Mouse (Mus musculus) adrenal gland, postnatal 36 days (tissue): ENCODE measurements around the gene Mzf1. TPM values are rescaled to one million over a fixed set of nuclear protein-coding genes. Genes with fewer than 3 reads are reported as not detected.
A peak's percentile ranks its signal among the peaks of the same experiment; 100 is the strongest.
"Not testable (repeated sequence)": the region's sequence is repeated elsewhere in the genome, so short reads cannot be mapped to it uniquely, and the experiment has no call there.

Experiments used
- DNase-seq, 2 experiments: peaks; one replicate each; pipeline ENCODE4 v3.0.0; 2021; ENCODE audit warnings: mixed read lengths in 1 of 2
- long read RNA-seq, 2 experiments: library from polyadenylated mRNA; stranded (forward); transcript quantifications; one replicate each; pipeline ENCODE4 v2.0.0; 2021; ENCODE audit warnings: borderline sequencing depth in 2 of 2
- total RNA-seq, 2 experiments: library from RNA; stranded (reverse); gene quantifications; 2 replicates each; pipeline ENCODE4 v1.2.3; 2021

Mzf1 gene
- 1 to 10 TPM; 1.8 to 2.9 TPM for total RNA-seq
- long read RNA-seq, experiment 1, partial matches to known transcripts = 1 of 6 reads
- long read RNA-seq, experiment 1, other reads (novel, unspliced or antisense) = 1 of 6 reads
- long read RNA-seq, experiment 2, partial matches to known transcripts = 0 of 4 reads
- long read RNA-seq, experiment 2, other reads (novel, unspliced or antisense) = 1 of 4 reads

DNA sequence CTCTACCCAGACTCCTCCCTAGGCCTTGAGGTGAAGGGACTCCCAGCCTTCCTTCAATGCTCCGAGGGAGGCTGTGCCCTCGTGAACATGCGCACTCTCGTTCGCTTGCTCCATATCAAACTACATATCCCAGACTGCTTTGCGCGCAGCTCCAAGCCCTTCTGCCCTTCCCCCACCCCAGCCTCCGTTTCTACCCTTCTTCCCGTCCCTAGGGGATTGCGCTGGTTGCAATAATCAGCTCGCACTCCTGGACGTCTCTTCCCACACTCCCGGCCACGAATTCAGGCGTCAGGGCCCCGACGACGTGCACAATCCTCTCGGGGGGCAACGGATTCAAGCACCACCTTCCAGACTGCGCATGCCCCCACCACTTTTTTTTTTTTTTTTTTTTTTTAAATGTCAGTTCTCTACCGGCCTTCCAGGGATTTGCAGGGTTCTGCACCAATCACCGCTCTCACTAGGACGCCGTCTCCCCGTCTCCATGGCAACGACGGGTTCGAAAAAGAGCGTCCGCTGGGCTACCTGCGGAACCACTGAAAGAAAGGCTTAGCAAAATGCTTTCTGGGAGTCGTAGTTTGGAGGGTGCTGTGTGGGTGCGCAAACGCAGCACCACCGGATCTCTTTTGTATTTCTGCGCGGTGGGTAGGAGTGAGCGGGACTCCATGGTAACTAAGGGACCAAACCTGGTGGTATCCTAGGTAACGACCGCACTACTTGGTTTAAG, at the start of gene Mzf1:
Gene Mzf1, minus strand, starts transcription at position 478 of the 724 bp plus-strand sequence.
- peak; percentile 93 for DNase-seq

DNA sequence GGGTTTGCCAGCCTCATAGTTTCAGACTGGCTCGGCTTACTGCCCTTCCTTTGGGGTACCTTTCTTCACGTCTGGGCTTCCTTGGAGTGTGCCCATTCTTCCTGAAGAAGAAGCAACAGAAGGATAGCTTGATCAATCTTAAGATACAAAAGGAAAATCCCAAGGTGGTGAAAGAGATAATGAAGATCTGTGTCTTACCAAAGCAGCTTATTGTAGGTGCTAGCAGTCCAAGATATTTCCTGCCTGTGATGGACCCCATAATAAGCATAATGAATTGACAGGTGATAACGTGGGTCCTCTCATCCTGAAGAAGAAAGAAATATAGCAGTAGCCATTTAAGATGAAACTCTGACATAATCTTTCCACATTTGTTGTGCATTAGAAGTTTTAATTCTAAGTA, 40.5 kb upstream of the Mzf1 start, which contains the start of gene Vmn1r85:
Gene Vmn1r85, minus strand, starts transcription at position 101 of the 400 bp plus-strand sequence.
- no peak for DNase-seq

DNA sequence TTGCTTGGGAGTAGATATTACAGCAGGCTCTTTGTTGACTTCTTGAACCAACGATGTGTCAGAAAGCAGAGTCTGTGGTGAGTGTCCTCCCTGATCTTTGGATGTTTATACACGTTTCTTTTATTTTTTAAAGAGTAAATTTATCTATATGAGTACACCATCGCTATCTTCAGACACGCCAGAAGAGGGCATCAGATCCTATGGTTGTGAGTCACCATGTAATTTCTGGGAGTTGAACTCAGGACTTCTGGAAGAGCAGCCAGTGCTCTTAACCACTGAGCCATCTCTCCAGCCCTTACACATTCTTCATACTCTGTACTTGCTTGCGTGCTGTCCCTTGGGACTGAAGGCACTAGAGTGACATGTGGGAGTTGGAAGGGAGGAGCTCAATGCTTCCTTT, 17.7 kb upstream of the Mzf1 start:
- DNase-seq = no peak

DNA sequence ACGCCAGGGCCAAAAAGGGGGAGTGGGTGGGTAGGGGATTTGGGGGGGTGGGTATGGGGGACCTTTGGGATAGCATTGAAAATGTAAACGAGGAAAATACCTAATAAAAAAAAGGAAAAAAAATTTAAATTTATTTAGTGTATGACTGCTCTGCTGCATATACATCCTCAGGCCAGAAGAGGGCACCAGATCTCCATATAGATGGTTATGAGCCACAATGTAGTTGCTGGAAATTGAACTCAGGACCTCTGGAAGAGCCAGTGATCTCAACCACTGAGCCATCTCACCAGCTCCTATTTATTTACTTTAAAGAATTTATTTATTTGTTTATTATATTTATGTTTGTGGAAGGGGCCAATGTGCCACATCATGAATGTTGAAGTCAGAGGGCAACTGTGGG, 8.8 kb upstream of the Mzf1 start:
- not testable (repeated sequence) for DNase-seq

DNA sequence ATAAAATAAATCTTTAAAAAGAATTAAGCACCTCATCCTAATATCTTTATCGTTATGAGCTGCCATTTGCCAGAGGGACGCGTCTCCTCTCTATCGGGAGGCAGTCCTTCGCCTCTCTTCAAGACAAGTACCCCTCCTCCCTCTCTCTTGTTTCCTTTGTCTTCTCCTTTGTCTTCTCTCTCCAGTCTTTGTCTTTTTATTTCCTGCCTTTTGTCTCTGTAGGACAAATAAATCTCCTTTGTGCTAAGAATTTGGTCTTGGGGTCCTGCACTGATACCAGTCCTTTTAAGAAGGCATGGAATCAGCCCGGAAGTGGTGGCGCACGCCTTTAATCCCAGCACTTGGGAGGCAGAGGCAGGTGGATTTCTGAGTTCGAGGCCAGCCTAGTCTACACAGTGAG, 5.0 kb upstream of the Mzf1 start:
- DNase-seq = no peak

DNA sequence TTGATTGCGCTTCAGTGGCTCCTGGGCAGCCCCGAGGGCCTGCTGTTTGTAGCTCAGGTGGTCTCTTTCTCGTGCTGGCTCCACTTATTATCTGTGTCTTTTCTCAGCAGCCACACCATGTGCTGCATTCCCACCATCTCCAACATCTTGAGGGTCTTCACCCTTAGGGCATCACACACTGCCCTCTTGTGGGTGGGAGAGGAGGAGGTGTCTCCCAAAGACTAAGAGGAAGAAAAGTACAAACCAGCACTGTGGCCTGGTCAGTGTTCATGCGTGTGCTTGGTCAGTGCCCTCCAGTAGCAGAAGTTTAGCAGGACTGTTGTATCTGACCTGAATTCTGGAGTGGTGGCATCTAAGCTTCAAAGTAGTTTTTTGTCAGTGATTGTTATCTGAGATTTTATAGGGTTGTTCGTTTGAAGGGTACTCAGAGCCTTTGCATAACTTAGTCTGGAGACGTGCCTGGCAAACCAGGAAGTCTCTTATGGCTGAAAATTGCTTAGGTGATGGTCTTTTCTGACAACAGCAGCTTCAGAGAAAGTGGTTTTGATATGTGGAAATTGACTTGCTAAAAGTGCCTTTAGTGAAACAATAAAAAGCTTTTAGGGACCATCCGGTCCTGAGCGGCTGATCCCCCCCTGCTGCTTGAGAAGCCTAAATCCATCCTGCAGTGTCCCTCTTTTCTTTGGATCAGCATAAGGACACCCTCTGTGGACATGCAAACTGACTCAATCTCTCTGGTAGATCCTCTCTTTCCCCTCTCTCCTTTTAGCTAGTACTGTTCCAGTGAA, 2.5 kb upstream of the Mzf1 start:
- no peak for DNase-seq

DNA sequence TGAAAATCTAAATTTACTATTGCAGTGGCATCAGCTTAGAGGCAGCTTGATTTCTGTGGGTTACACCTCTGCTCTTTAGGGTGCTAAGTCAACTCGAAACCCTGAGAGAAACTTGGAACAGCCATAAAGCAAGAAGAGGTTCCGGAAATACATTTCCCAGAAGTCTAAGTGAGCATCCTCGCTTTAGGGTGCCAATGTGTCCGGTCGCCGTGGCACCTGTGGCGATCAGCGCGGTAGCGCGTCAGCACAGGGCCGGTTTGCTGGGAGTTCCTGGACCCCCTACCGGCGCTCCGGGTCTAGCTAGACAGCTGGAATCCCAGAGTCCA, 640 bp downstream of the Mzf1 start:
- DNase-seq = no peak

DNA sequence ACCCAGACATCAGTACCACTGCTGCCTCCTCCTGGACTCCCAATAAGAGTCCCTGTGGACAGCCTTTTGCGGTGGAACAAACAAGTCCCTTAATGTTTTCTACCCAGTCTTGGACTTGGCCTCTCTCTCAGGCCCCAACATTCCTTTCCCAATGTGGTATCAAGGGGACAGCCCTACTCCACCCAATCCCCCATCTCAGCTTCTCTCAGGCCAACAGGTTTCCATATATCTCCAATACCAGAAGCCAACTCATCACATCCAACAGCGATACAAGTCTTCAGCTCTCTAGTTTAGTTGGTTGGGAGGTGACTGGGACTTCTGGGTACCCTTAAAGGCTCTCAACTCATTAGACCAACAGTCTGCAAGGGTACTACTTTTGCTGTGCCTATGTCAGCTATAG, 1.1 kb downstream of the Mzf1 start:
- no peak for DNase-seq

DNA sequence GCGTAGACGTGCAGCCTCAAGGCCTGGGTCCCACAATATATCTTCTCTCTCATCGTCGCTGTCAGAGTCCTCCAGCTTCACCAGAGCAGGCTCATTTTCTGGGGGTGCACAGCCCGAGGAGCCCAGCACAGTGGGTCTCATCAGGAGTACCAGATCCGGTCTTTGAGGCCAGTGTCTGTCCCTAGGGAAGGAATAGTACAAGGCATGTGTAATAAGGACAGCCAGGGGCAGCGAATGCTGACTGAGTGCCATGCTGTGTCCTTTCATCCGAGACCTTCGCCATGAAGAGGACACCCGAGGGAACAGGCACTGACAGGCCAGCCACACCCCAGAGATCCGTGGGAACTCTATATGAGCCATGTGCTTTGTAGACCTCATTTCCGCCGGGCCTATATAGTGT, 1.6 kb downstream of the Mzf1 start:
- no peak for DNase-seq

DNA sequence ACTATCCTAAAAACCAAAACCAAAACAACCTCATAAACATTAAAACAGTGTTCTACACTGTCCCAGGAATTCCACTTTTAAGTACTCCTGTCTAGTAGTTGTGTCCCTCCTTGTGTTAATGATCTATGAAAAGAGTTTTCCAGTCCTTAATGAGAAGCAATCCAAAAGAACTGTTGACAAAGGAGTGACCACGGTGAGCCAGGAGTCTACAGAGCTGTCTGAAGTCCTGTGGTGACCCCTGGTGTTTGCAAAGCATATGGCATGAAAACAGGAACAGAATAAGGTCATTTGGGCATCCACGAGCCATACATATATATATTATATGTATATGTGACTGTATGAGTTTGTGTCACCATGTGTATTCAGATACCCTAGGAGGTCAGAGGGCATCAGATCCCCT, 8.5 kb downstream of the Mzf1 start:
- DNase-seq = peak; percentile 67 to 77

DNA sequence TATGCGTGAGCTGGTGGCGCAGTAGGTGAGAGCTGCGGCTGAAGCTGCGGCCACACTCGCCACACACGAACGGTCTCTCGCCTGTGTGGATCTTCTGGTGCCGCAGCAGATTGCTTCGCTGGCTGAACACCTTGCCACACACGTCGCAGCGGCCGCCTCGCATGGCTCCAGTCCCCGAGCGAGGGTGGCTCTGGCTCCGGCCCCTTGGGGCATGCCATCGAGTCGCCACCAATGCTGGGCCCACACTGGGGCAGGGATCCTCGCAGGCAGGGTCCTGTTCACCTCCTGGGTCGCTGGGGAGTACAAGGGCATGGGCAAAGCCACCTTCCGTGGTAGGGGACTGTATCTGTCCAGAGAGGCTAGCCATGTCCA, 10.3 kb downstream of the Mzf1 start:
- no peak for DNase-seq

DNA sequence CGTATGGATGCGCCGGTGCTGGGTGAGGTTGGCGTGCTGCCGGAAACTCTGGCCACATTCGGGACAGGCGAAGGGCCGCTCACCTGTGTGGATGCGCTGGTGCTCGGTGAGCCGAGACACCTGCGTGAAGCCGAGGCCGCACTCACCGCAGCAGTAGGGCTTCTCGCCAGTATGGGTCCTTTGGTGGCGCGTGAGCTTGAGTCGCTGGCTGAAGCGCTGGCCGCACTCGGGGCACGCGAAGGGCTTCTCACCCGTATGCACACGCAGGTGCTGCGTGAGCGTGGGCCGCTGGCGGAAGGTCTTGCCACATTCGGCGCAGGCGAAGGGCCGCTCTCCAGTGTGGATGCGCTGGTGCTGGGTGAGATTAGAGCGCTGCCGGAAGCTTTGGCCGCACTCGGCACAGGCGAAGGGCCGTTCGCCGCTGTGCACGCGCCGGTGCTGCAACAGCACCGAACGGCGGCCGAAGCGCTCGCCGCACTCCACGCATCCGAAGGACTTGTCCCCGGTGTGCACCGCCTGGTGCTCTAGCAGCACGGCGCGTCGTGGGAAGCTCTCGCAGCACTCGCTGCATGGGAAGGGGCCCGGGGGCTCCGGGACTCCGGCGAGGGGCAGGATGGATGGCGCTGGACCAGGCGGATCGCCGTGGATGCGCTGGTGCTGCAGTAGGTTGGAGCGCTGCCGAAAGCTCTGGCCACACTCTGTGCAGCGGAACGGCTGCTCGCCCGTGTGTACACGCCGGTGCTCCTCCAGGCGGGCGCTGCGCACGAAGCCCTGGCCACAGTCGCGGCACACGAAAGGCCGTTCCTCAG, 10.9 kb downstream of the Mzf1 start:
- peak in 1 of 2 experiments; percentile 66 for DNase-seq

DNA sequence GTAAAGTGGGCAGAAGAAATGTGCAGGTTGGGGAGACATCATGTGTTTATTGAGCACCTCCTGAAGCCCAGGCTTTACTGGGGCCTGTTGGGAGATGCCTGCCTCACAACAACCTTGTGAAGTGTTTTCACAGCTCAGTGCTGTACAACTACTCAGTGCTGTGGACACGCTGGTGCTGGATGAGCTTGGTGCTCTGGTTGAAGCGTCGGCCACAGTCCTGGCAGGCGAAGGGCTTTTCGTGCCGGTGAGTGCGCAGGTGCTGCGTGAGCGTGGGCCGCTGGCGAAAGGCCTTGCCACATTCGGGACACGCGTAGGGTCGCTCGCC, 11.5 kb downstream of the Mzf1 start:
- no peak for DNase-seq

DNA sequence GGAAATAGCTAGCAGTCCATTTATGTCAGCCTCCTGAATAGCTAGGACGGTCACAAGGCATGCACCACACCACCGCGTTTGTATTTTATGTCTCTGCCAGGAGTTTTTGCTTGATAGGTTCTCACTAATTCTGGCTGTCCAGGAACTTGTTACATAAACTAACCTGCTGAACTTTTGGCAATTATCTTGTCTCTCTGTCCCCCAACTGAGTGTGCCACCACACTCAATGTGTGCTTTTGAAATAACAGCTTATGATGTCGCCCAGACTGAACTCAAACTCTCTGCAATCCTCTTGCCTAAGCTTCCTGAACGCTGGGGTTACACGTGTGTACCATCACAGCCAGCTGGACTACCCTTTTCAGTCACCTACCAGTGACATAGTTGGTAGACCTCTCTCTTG, 12.1 kb downstream of the Mzf1 start:
- no peak for DNase-seq

DNA sequence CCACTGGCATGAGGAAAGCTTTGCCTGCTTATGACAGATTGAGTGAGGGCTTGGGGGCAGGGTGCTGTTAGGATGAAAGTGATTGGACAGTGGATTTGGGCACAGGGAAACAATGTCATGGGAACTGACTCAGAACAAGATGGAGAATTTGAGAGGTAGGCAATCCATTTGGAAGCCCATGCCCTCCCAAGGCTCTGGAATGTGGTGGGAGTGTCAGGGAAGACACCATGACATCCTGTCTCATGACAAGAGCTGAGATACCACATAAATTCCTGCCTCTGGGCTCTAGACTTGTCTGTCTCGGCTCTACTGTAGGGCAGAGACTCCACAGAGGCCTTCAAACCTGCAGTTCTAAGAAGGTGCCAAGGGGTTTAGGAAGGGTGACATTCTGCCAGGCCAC, 13.3 kb downstream of the Mzf1 start:
- DNase-seq = no peak

DNA sequence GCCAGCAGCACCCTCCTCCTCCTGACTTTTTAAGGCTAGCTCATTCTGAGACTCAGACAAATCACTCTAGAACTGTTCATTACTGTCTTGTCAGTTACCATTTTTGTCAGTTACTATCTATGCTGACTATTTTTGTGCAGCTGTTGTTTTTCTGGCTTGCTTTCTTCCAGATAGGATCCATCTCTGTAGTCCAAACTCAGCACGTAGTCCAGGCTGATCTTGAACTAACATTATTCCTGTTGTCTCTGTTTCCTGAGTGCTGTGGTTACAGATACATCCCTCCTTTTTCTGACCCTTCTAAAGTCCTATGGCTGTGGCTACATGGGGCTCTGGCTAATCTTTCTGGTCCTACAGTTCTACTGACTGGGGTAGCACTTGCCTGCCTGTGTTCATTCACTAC, 15.4 kb downstream of the Mzf1 start:
- DNase-seq = no peak

DNA sequence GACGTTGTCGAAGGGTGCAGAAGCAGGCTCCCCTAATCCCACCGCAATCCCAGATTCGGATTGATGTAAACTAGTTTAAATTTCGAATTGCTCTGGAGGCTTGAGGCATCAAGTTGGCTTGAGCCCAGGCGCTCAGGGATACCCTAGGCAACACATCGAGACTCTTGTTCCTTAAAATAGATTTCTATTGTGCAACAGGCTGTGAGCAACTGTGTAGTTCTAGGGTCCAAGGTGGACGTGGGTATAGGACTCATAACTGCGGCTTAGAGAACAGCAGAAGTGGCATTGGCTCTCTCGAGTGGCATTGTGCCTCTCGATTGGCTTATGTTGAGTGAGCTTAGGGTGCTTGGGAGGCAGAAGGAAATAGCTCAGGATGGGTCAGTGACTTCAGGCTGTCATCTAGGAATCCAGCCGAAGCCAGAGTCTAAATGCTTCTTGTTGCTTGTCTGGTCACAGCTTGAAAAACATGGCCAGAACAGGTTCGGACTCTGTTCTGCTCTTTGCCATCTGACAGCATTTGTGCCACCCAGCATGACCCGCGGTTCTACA, 15.9 kb downstream of the Mzf1 start:
- peak; percentile 47 to 49 for DNase-seq

DNA sequence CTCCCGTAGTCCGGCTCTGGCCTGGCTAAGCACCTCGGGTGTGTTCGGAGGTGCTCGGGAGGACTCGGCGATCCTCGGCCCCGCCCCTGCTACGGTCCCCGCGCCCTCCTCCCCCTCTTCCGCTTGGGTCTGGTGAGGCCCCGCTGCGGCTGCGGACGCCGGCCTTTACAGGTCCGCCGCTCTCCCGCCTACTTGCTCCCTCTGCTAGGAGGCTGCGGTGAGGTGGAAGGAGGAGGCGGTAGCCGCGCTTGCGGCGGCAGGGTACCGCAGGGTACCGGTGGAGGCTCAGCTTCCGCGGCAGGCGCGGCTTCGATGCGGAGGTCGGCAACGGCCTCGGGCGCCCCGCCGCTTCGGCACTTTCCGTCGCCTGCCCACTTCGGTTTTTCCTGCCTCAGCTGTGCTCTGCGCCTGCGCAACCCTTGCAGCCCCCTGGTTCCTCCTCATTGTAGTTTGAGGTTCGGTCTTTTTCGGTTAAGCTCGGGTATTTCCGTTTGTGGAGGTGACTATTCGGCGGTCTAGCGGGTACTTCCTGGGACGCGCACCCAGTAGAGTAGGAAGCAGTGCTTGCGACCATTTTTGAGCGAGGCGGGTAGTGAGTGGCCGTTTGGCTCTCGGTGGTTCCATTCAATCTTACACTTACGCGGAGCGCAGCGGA, 16.5 kb downstream of the Mzf1 start, which contains the start of gene Ube2m:
Gene Ube2m, minus strand, starts transcription at position 375 of the 655 bp plus-strand sequence.
- DNase-seq = peak; percentile 99

DNA sequence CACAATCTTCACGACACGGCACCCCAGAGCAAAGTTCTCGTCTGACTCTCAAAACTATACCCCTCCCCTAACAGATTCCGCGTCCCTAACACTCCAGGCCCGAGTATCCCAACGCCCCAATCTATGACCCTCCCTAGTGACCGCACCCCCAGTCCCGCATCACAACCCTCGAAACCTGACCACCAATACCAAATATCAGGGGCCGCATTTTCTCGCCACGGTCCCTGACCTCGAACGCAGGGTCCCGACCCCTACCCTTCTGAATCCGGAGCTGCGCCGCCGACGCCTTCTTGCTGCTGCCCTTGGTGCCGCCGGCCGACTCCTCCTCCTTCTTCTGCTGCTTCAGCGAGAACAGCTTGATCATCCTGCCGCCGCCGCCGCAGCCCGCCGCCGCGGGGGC, 17.2 kb downstream of the Mzf1 start:
- DNase-seq = no peak

DNA sequence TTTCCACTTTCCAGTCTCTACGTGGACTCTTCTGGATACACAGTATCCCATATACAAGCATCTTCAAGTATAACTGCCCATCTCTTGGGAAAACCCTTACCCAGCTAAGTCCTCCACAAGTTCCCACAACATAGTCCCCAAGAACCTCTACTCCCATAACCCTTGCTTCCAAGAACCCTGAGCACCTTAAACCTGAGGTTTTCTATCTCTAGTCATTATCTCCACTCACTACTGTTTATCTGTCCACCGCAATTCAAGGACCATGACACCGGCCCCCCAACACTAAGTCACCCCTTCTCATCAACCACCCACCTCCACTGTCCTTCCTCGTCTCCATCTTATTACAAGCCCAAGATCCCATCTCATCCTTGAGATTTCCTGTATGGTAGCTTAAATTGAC, 17.8 kb downstream of the Mzf1 start:
- DNase-seq = no peak

DNA sequence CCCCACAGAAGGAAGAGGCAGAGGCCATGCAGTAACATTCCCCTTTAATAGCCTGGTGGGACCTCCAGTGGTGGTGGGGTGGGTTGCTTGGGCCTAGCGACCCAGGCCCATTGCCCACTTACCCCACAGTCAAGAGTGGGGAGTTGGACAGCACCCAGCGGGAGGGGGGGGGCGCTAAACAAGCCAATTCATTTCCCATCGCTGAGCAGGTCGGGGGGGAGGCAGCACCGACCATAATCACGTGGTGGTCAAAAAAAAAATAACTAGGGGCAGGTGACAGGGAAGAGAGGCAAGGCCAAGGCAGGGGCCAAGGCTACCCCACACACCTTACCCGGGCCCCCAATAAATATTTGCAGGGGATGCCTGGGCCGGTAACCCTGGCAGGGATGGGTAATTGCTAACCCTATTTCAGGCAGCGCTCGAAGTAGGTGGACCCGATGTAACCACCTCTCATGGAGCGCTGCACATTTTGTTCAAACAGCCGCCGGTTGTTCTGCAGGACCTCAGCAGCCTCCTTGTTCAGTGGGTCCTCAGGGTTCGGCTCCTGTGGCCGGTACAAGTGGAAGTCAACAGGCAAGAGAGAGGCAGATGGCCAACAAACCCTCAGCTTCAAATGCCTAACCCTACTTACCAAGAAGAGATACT, 19.2 kb downstream of the Mzf1 start:
- peak in 1 of 2 experiments; percentile 27 for DNase-seq
